In the genomic region with DNA sequence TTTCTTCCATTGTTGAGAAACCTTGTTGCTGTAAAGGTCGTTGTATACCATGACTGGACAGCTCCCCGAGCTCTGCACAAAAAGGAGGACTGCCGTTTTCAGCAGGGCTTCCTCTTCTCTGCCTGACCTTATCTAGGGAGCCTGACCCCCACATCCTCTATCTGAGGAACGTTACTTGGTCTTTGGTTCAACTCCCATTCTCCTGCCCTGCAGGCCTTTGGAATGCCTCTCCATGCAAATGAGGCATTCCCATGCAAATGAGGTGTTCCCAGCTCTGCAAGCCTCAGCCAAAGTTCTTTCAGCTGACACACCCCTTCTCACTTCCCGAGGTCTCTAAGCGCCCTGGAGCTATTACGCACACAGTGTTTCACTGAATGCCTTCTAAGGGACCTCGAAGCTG, we compare ENCODE assay signal across 11 mouse cellular contexts. TPM values are rescaled to one million over a fixed set of nuclear protein-coding genes. Genes with fewer than 3 reads are reported as not detected.
DNase-seq lines count a peak whose midpoint lies in the region; ATAC-seq and TF ChIP-seq lines count a peak whose summit lies in the region.
"Had no signal": no experiment of that assay in that cellular context is flagged by ENCODE, and none has a peak within 500 bp of the region (broad histone marks: within the 10 kb centered on the region; RNA-seq: fewer than 3 reads in every experiment).

No protein-coding gene starts in this region.

- no peak for ATAC-seq in midbrain, embryonic 14.5 days (ENCODE audit: low FRiP score, low TSS enrichment)
- ATAC-seq: Patski had no signal

- H3K4me2 ChIP-seq in midbrain, embryonic 14.5 days (ENCODE audit: low read length) = no peak overlapping the region
- H3K4me2 ChIP-seq: embryonic facial prominence, embryonic 12.5 days had no signal

- peak; percentile 19 for DNase-seq in liver, adult 2 months (ENCODE audit: extremely low read depth, low read depth, low spot score)
- DNase-seq in liver = no peak
- DNase-seq in embryo, embryonic 11 days = peak; percentile 53
- peak; percentile 75 for DNase-seq in kidney, adult 2 months
- DNase-seq in midbrain, embryonic 14.5 days = peak; percentile 52
- no peak for DNase-seq in right cerebral cortex, postnatal 4 days
- DNase-seq in right cerebral cortex, postnatal 36 days (ENCODE audit: low spot score in 2 of 2) = no peak
- DNase-seq in layer of hippocampus, adult 9-10 months (ENCODE audit: low spot score) = no peak
- DNase-seq: retina, postnatal 1 day had no signal

- H3K9ac ChIP-seq in liver, adult 2 months (ENCODE audit: low read depth, low read length) = no peak overlapping the region
- H3K9ac ChIP-seq in midbrain, embryonic 14.5 days (replicated peaks; ENCODE audit: low read length) = no peak overlapping the region
- H3K9ac ChIP-seq: embryonic facial prominence, embryonic 12.5 days had no signal

- H3K4me3 ChIP-seq in liver, adult 2 months (ENCODE audit: insufficient read depth, low read depth, low read length) = no peak overlapping the region
- no peak overlapping the region for H3K4me3 ChIP-seq in kidney, adult 2 months (ENCODE audit: insufficient read depth, low read depth, low read length)
- H3K4me3 ChIP-seq in midbrain, embryonic 14.5 days (replicated peaks; ENCODE audit: low read depth, low read length) = no peak overlapping the region
- H3K4me3 ChIP-seq: embryonic facial prominence, embryonic 12.5 days had no signal

- TF ChIP-seq POLR2A in liver, adult 2 months (IDR thresholded peaks at IDR 0.05; ENCODE audit: extremely low read depth, insufficient read depth, low read length) = no peak
- TF ChIP-seq POLR2A in kidney, adult 2 months (IDR thresholded peaks at IDR 0.05; ENCODE audit: low read depth, low read length) = no peak

- H3K27me3 ChIP-seq in liver, adult 2 months (ENCODE audit: control insufficient read depth, insufficient read depth, low read length) = no peaks in the 10 kb centered on the region
- no peaks in the 10 kb centered on the region for H3K27me3 ChIP-seq in kidney, adult 2 months (replicated peaks; ENCODE audit: control insufficient read depth, insufficient read depth, low read length)
- no peaks in the 10 kb centered on the region for H3K27me3 ChIP-seq in midbrain, embryonic 14.5 days (ENCODE audit: control insufficient read depth, insufficient read depth, low read length)
- H3K27me3 ChIP-seq: embryonic facial prominence, embryonic 12.5 days; Patski had no signal

- H3K36me3 ChIP-seq in liver, adult 2 months (ENCODE audit: control insufficient read depth, insufficient read depth, low read length) = no peaks in the 10 kb centered on the region
- no peaks in the 10 kb centered on the region for H3K36me3 ChIP-seq in kidney, adult 2 months (ENCODE audit: control insufficient read depth, insufficient read depth, low read length)
- no peaks in the 10 kb centered on the region for H3K36me3 ChIP-seq in midbrain, embryonic 14.5 days (ENCODE audit: control insufficient read depth, insufficient read depth, low read length)
- H3K36me3 ChIP-seq: embryonic facial prominence, embryonic 12.5 days had no signal

- no peaks in the 10 kb centered on the region for H3K79me2 ChIP-seq in liver, adult 2 months (ENCODE audit: control insufficient read depth, insufficient read depth, low read length)

- no peaks in the 10 kb centered on the region for H3K9me3 ChIP-seq in midbrain, embryonic 14.5 days (ENCODE audit: control insufficient read depth, low read length)
- H3K9me3 ChIP-seq: embryonic facial prominence, embryonic 12.5 days had no signal

- no peak overlapping the region for H3K27ac ChIP-seq in liver, adult 2 months (replicated peaks; ENCODE audit: insufficient read depth, low read depth, low read length)
- H3K27ac ChIP-seq in kidney, adult 2 months (ENCODE audit: insufficient read depth, low read depth, low read length) = no peak overlapping the region
- H3K27ac ChIP-seq in midbrain, embryonic 14.5 days (replicated peaks; ENCODE audit: low read depth, low read length) = no peak overlapping the region
- H3K27ac ChIP-seq: embryonic facial prominence, embryonic 12.5 days had no signal

- WGBS in liver, adult 2 months = 18% methylated on average over 8 of the region's 8 CpGs
- WGBS in kidney, adult 2 months = 5% methylated on average over 8 of the region's 8 CpGs
- WGBS in midbrain, embryonic 14.5 days = 5% methylated on average over 8 of the region's 8 CpGs

- peaks cover 5% of the 10 kb centered on the region; the same call in 1 of the 2 replicates for H3K4me1 ChIP-seq in liver, adult 2 months (ENCODE audit: control insufficient read depth, insufficient read depth, low read length)
- H3K4me1 ChIP-seq in kidney, adult 2 months (ENCODE audit: control insufficient read depth, insufficient read depth, low read length) = no peaks in the 10 kb centered on the region
- H3K4me1 ChIP-seq in midbrain, embryonic 14.5 days (ENCODE audit: control insufficient read depth, insufficient read depth, low read length) = peaks cover 8% of the 10 kb centered on the region

- TF ChIP-seq CTCF in liver, adult 2 months (IDR thresholded peaks at IDR 0.05; ENCODE audit: low read depth, low read length) = no peak
- no peak for TF ChIP-seq CTCF in kidney, adult 2 months (conservative IDR thresholded peaks at IDR 0.05; ENCODE audit: insufficient read depth, insufficient read length, low read depth, low read length)

RNA-seq across cellular contexts. Expression of gene Man1c1, which starts 26.0 kb away (rescaled TPM):
- 1.1 and 1.3 TPM in 2 replicates for total RNA-seq in liver, adult 2 months (2014; rRNA removed)
- 0.86 and 1.1 TPM in 2 replicates for polyA plus RNA-seq in liver, adult 2 months (2012; rRNA removed)
- 4.6 and 4.7 TPM in 2 replicates for polyA plus RNA-seq in kidney, adult 2 months (2012; rRNA removed)
- polyA plus RNA-seq in midbrain, embryonic 14.5 days (2014; fragmentation: Nextera tagmentation; extraction: Ambion mirVana) = 3.9 and 4.9 TPM in 2 replicates

RNA-seq across cellular contexts. Expression of gene Ldlrap1, which starts 37.7 kb away (rescaled TPM):
- 6.5 and 7.4 TPM in 2 replicates for total RNA-seq in liver, adult 2 months (2014; rRNA removed)
- 19.8 and 21.1 TPM in 2 replicates for polyA plus RNA-seq in liver, adult 2 months (2012; rRNA removed)
- polyA plus RNA-seq in kidney, adult 2 months (2012; rRNA removed) = 21.8 and 22.0 TPM in 2 replicates
- 0.69 and 1.9 TPM in 2 replicates for polyA plus RNA-seq in midbrain, embryonic 14.5 days (2014; fragmentation: Nextera tagmentation; extraction: Ambion mirVana)

Comparison
In these comparisons a context has a peak if more than half of its experiments do, and no peak if none do; other contexts are left out.
1. DNase-seq: peak in liver, adult 2 months (single experiment), embryo, embryonic 11 days (single experiment), kidney, adult 2 months (single experiment) and midbrain, embryonic 14.5 days (single experiment); none in liver (single experiment), right cerebral cortex, postnatal 4 days (single experiment), right cerebral cortex, postnatal 36 days (0 of 2) and layer of hippocampus, adult 9-10 months (single experiment).